Mouse (Mus musculus) cerebellum, postnatal 4 days (tissue): ENCODE data around the gene C2cd4c.

ENCODE experiments used
- DNase-seq, 2 experiments: peaks; one replicate each; pipeline ENCODE4 v3.0.0; 2022; ENCODE audit warnings: low spot score in 2 of 2, mixed read lengths in 1 of 2

C2cd4c gene

GRCm38 (mm10) chr10:79613578-79614304 is at the start of gene C2cd4c:
C2cd4c (minus strand) TSS chr10:79614025.
- DNase-seq, result peak in 1 of 2 experiments; percentile 70

GRCm38 (mm10) chr10:79661861-79662260 is 48.0 kb upstream of the C2cd4c start:
- DNase-seq, result no peak

- DNase-seq, result no peak
Observed at GRCm38 (mm10) chr10:79660298-79660697, 46.5 kb upstream of the C2cd4c start.

DNA sequence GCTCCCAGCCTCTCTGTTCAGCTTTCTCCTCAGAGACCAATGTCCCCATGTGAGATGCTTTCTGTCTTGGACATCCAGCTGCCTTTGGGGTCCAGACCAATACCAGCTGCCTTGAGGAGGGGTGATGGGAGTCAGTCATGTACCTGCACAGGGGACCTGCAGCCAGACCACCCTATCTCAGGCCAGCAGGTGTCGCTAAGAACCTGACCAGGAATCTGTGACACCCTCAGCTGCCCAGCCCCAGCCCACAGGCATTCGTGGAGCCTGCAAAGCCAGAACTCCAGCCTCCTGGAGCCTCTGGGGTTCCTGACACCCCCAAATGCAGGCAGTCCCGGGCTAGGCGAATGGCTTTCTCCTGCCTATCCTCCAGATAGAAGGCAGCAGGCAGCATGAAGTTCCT is 45.0 kb upstream of the C2cd4c start:
- DNase-seq, result no peak

DNA sequence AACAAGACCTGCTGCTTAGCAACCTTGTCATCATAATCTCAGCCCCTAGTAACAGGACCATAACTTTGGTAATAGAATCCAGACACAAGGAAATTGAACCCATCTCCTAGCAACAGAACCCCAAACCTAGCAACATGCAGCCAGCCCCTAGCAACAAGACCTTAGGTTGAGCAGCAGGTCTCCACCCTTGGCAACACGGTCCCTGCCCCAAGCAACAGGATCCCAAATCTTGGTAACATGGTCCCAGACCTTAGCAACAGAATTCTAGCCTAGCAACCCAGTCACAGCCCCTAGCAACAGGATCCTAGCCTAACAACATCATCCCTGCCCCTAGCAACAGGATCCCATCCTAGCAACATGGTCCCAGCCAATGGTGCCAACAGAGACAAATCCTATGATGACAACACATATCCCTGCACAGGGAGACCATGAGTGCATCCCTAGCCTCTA is 41.1 kb upstream of the C2cd4c start:
- DNase-seq, result no peak

DNA sequence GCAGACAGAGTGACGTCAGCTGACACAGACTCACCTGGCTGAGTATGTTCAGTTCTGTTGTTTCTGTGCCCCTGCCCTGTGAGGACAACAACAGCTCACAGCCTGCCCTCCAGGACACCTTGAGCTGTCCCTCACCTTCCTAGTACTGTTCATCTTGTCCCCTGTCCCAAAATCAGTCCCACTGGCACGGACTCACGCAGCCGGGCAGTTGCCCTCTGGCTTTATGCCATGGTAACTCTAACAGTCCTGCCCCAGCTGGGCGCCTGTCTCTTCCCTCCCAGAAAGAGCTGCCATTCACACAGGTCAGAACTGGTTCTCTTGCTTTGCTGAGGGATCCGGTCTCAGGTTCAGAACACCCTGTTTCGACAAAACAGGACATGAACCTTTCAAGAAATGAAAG is 39.0 kb upstream of the C2cd4c start:
- DNase-seq, result no peak

DNA sequence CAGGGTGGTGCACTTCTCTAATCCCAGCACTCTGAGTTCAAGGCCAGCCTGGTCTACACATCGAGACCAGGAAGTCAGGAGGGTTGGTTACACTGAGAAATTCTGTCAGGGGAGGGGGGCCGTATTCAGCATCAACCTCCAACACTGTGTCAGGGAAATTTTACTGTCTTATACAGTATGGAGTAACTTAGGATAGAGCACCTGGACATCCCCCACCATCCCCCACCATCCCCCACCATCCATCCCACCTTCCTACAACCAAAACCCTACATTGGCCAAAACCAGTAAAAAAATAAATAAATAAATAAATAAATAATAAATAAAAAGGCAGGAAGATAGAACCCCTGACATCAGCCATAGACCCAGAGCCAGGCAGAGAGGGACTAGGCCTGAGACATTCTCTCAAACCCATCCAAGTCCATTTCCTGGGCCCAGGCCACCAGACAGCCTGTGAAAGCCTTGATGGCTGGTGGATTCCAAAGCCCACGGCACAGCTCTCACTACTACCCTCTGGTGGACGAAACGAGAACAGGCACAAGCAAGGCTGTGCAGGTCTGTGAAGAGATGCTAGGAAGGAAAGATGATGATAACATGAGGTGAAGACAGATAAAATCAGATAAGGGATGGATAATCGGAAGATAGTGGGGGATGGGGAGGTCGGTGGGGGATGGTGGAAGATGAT is 35.4 kb upstream of the C2cd4c start:
- DNase-seq, result peak; percentile 61 to 89

DNA sequence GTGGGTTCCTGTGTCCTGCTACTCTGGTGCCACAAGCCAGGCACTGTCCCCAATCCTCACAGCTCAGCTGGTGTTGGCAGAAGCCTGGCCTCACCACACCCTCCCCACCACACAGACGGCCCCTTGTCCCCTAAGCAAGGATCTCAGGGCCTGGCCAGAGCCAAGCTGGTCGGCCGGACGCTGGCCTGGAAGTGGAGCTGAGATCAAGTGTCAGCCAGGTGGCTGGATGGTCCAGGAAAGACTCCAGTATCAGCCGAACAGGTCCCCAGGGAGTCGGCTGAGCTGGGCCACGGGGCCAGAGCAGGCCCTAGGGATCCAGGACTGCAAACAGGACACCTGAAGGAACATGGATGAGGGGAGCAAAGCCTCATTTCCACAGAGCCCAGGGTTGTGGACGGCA is 31.9 kb upstream of the C2cd4c start, which contains the start of gene Odf3l2:
Gene Odf3l2 (minus strand): TSS at position 28 of the 400 bp plus-strand sequence.
- no peak for DNase-seq

DNA sequence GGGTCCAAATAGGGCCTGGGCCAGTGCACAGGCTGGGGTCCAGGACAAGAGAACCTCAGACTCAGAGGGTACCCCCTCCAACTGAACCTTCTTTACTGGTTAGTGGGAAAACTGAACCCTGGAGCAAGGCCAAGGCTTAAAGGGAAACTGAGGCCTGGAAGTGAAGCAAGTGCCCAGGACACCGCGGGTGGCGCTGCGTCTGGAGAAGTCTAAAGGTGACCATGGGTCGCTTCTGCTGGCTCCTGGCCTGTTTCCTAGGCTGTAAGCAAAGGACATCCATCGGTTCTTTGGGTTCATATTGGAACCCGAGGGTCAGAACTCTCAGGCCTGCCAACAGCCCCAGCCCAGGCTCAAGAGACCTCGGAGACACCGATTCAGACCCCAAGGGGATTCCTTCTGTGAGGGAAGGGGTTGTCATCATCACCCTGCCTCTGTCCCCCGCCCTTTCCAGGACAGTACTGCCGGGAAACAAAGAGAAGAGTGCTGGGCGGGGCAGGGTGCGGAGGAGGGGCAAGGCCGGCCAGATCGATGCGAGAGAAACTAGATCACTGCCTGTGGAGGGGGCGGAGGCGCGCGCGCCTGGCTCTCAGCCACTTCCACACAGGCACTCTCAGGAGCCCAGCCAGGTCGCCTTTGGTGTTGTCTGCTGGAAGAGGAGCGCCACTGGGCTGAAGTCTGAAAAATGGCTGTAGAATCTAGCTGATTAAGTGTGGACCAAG is 24.8 kb upstream of the C2cd4c start:
- peak in 1 of 2 experiments; percentile 59 for DNase-seq

DNA sequence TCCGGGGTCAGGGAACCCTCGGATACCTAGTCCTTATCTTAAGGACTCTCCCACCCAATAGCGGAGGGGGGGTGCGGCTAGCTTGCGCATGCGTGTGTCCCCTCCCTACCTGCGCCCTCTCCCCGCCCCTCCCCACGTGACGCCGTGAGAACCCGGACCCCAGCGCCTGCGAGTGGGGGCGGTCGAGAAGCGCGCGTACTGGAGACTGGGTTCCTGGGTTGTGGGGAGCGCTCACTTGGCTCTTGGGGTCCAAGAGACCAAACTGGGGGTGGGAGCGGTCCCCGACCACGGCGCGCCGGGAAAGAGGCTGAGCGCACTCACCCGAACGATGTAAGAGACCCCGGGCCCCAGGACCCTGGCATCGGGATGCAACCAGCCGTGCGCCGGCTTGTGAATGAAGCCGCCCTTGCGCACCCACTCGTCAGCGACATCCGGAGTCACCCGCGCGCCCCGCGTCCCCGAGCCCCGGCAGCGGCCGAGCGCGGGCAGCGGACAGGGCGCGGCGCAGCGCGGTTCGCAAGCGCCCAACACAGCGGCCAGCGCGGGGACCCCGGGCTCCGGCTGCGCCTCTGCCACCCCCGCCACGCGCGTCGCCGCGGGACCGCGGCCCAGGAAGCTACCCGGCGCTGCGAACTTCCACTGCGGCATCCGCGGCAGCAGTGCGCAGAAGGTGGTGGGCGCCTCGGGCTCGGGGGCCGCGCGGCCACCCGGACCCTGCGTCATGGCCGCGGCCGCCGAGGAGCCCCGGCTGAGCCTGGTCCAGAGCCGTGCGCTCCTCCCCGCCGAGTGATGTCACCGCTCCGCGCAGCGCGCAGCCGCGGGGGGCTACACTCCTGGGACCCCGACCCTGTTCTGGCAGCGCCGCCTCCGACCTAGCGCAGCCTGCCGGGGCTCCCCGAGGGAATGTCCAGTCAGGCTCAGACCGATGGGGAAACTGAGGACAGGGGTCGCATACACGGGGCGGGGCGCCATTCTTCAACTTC is 23.6 kb upstream of the C2cd4c start, which contains the start of gene Shc2:
Gene Shc2 (minus strand): TSS at position 791 of the 983 bp plus-strand sequence.
- peak; percentile 61 to 74 for DNase-seq

- no peak for DNase-seq
Observed at GRCm38 (mm10) chr10:79636287-79636686, 22.5 kb upstream of the C2cd4c start.

DNA sequence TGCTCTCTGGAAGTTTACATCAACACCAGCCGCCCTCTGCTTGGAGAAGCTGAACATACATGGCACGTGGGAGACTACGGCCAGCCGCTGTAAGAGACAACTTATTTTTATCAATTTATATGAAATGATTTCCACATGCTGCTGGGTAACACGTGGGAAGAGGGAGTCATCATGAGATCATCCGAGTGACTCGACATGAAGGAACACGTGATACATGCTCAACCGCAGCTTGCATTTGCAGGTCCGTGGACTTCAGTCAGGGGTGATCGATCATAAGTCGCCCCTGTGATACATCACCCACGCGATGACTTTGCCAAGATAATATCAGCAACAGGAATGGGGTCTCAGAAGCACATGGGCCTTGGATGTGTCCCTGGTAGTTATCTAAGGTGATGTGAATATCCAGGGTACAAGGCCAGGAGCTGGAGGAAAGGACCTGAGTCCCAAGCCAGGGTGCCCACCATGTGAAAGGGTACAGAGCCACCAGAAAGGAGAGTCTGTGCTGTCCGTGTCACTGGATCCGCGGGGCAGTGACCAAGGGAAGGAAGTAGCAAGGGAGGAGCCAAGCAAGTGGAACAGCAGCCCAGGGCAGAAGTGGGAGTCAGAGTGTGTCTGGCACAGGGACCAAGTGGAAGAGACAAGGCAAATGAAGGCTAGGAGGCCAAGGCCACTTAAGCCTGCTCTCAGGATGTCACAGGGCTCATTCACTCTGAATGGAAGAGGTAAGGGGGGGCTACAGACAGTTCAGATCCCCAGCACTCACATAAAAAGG is 19.4 kb upstream of the C2cd4c start:
- no peak for DNase-seq

DNA sequence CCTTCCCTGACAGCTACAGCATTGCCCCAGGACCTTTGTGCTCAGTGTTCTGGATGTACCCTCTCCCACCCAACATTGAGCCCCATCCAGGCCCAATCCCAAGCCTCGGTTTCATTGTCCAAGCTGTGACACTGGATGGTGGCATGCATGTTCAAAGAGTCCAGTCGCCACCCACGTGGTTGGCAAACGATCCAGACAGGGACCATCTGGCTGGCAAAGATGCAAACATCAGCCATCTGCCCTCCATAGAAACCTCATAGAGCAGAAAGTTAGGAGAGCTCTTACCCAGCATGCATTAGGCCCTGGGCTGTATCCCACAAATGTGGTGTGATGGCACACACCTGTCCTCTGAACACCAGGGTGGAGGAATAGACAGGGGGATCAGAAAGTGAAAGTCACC is 17.6 kb upstream of the C2cd4c start:
- DNase-seq, result peak in 1 of 2 experiments; percentile 84

- DNase-seq, result no peak
Observed at GRCm38 (mm10) chr10:79628377-79628776, 14.6 kb upstream of the C2cd4c start.

GRCm38 (mm10) chr10:79626156-79626555 is 12.3 kb upstream of the C2cd4c start:
- DNase-seq, result no peak

DNA sequence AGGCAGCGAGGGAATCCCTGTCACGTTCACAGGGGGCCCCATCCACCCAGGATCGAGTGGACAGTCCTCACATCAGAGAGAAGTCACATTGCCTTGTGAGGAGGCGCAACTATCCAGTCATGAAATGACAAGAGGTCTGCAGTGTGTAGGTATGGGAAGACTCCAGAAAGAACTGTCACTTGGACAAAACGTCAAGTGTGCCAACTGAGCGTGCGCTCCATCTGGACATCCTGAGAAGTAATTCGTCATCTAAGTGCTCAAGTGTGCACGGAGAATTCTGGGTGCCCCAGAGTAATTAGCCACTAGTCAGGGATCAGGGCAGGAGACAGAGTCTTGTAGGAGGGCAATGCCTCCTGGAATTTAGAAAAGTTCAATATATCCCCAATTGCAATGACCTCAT is 11.6 kb upstream of the C2cd4c start:
- DNase-seq, result no peak

GRCm38 (mm10) chr10:79623950-79624349 is 10.1 kb upstream of the C2cd4c start:
- no peak for DNase-seq

GRCm38 (mm10) chr10:79616376-79616775 is 2.6 kb upstream of the C2cd4c start:
- DNase-seq, result no peak

DNA sequence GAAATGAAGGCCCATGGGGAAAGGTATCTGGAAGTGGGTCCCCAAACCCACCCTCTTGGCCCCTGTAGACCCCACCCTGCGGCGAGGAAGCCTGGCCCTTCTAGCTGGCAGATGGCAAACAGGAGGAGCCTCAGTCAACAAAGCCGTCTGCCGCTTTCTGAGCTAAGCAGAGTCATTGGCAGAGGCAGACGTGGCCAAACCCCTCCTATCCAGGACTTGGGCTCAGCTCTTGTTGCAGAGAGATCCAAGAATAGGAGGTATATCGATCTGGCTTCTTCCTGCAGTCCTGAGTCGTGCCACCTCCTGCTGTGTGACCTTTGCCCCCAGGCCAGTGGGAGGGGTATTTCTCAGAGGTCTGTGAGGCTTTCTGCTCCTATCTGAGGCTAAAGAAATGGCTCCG is 2.0 kb upstream of the C2cd4c start:
- DNase-seq, result peak in 1 of 2 experiments; percentile 70

DNA sequence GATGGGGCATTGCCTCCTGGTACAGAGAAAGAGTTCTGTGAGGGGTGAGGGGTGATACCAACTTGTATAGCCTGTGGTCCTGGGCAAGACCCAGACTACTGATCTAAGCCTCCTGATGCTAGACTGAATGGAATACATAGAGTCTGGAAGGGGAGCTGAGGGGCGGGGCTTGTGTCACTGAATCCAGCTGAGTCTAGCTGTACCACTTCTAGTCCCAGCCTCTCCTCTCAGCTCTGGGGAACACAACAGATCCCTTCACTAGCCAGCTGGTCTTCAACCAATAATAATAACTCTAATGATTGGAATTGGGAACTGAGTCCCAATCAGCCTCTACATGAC is 449 bp upstream of the C2cd4c start:
- no peak for DNase-seq
